Mouse (Mus musculus) layer of hippocampus, adult 2 months (tissue): ENCODE data around the gene Gli1. TPM values are rescaled to one million over a fixed set of nuclear protein-coding genes. Genes with fewer than 3 reads are reported as not detected.
"Not testable (repeated sequence)": the region's sequence is repeated elsewhere in the genome, so short reads cannot be mapped to it uniquely, and the experiment has no call there.

ENCODE experiments used
- DNase-seq, 2 experiments: peaks; one replicate each; pipeline ENCODE4 v3.0.0; 2022; ENCODE audit warnings: low spot score in 2 of 2
- H3K27ac ChIP-seq: fragments of 200-600 bp; 2 replicates; pipeline ENCODE4 v1.8.1; 2022
- H3K4me3 ChIP-seq: fragments of 200-600 bp; 2 replicates; pipeline ENCODE4 v1.8.1; 2022; ENCODE audit warnings: mild to moderate bottlenecking
- CTCF ChIP-seq: fragments of 200-600 bp; conservative IDR thresholded peaks from 2 replicates; pipeline ENCODE4 v1.8.1; 2022; ENCODE audit warnings: antibody characterized with exemption, mild to moderate bottlenecking, moderate library complexity
- total RNA-seq, 2 experiments: library from RNA; stranded (reverse); gene quantifications; 2 replicates each; pipeline ENCODE4 v1.2.3; 2021

Gli1 gene
- total RNA-seq, 2 experiments from 2014 or later = 2.5 to 3.1 TPM

DNA sequence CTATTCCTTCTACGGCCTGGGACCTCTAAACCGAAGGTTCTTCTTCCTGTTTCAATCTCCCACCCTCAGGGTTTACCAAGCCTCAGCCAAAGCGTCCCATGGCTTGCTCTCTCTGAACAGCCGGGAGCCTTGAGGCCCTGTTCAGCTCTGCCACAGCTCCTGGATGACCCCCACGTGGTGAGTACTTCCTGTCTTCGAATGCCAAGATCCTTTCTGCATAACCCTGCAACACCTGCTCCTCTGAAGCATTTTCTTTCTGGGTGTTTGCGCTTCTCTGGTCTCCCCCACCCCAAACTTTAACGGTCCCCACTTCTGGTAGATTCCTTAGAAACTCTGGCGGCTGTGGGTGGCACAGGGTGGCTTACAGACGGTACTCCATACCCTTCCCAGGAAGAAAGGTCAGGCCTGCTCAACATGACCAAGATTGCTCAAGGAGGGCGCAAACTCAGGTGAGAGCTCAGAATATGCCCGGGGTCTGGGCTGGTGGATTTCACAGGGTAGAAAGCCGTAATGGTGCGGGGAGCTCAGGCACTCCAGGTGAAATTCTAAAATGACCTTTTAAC is 16.2 kb downstream of the Gli1 start:
- Histone ChIP-seq H3K27ac (no peak overlapping the region), H3K4me3 (no peak overlapping the region)
- no peak for TF ChIP-seq CTCF
- no peak for DNase-seq

GRCm38 (mm10) chr10:127324495-127324894 is 17.3 kb downstream of the Gli1 start:
- TF ChIP-seq CTCF = peak; percentile 65
- no peak for DNase-seq
- H3K4me3 ChIP-seq = no peak overlapping the region
- H3K27ac ChIP-seq = no peak overlapping the region

- no peak for DNase-seq
- Histone ChIP-seq H3K27ac (no peak overlapping the region), H3K4me3 (no peak overlapping the region)
- no peak for TF ChIP-seq CTCF
Observed at GRCm38 (mm10) chr10:127323131-127323855, 18.5 kb downstream of the Gli1 start.

DNA sequence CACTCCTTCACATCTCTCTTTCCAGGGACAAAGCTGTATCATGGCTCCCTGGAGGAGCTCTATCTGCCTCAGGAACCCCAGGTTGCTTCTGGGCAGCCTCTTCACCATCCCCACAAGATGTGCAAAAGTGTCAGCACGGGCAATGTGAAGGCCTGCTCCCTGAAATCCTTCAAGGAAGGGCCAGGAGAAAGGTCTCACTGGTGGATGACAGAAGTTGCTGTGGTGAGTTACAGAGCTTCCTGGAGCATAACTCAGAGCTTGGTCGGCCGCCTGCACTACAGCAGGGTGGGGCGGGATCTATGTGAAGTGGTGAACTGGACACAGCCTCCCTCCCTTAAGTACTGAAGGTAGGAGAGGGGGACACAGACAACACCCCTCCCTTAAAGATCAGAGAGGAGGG is 19.1 kb downstream of the Gli1 start:
- DNase-seq = no peak
- Histone ChIP-seq H3K27ac (no peak overlapping the region), H3K4me3 (no peak overlapping the region)
- TF ChIP-seq CTCF = no peak

DNA sequence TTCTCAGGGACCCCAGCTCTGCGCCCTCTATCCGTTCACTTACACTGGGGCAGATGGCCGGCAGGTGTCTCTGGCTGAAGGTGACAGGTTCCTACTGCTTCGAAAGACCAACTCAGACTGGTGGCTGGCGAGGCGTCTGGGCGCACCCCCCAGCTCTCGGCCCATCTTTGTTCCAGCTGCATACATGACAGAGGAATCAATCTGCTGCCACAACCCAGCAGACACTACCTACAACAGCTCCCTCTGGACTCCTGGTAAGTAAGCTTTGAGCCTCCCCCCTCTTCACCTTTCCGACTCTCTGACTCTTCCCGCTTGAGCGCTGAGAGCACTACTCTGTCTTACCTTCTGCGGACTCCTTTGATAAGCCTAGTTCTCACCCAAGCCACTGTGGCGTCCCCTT is 19.6 kb downstream of the Gli1 start:
- Histone ChIP-seq H3K4me3 (no peak overlapping the region), H3K27ac (no peak overlapping the region)
- TF ChIP-seq CTCF = no peak
- DNase-seq = no peak

DNA sequence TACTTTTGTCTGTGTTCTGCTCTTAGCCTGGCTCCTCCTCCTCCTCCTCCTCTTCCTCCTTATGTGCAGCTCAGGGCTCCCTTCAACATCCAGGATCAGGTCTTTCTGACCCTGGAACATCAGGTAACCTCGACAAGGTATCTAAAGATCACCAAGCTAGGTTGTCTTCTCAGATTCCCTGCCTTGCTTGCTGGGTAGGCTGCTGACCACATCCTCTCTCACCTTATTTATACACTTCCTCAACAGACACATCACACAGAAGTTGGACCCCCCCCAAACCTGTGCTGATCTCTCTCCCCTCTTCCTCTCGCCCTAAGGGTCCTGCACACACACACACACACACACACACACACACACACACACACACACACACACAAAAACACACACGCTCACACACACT is 20.2 kb downstream of the Gli1 start, which contains the start of gene Arhgap9:
Gene Arhgap9 (plus strand): TSS at position 344 of the 400 bp plus-strand sequence.
- Histone ChIP-seq H3K4me3 (no peak within 1 kb of the TSS), H3K27ac (no peak within 1 kb of the TSS)
- no peak for TF ChIP-seq CTCF
- no peak for DNase-seq

GRCm38 (mm10) chr10:127319969-127320368 is 21.8 kb downstream of the Gli1 start:
- H3K27ac ChIP-seq = no peak overlapping the region
- no peak for DNase-seq
- no peak for TF ChIP-seq CTCF
- H3K4me3 ChIP-seq = no peak overlapping the region

- no peak for TF ChIP-seq CTCF
- H3K27ac ChIP-seq = no peak overlapping the region
- no peak for DNase-seq
- H3K4me3 ChIP-seq = no peak overlapping the region
Observed at GRCm38 (mm10) chr10:127318009-127318408, 23.8 kb downstream of the Gli1 start.

- DNase-seq = no peak
- Histone ChIP-seq H3K4me3 (no peak overlapping the region), H3K27ac (no peak overlapping the region)
- no peak for TF ChIP-seq CTCF
Observed at GRCm38 (mm10) chr10:127317277-127317676, 24.5 kb downstream of the Gli1 start.

DNA sequence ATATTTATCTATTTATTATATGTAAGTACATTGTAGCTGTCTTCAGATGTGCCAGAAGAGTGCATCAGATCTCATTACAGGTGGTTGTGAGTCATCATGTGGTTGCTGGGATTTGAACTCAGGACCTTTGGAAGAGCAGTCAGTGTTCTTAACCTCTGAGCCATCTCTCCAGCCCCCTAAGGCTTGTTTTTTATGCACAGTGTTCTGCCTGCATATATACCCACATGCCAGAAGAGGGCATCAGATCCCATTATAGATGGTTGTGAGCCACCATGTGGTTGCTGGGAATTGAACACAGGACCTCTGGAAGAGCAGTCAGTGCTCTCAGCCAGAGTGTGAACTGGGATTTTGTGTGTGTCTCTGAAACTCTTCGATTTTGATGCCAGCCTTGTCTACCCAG is 26.8 kb downstream of the Gli1 start:
- TF ChIP-seq CTCF = peak; percentile 22
- not testable (repeated sequence) for DNase-seq, H3K27ac ChIP-seq, H3K4me3 ChIP-seq

DNA sequence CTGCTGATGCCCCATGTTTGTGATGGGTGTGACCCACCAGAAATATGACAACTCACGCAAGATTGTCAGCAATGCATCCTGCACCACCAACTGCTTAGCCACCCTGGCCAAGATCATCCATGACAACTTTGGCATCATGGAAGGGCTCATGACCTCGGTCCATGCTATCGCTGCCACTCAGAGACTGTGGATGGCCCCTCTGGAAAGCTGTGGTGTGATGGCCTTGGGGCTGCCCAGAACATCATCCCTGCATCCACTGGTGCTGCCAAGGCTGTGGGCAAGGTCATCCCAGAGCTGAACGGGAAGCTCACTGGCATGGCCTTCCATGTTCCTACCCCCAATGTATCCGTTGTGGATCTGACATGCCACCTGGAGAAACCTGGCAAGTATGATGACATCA is 28.3 kb downstream of the Gli1 start:
- not testable (repeated sequence) for H3K4me3 ChIP-seq, DNase-seq, H3K27ac ChIP-seq

DNA sequence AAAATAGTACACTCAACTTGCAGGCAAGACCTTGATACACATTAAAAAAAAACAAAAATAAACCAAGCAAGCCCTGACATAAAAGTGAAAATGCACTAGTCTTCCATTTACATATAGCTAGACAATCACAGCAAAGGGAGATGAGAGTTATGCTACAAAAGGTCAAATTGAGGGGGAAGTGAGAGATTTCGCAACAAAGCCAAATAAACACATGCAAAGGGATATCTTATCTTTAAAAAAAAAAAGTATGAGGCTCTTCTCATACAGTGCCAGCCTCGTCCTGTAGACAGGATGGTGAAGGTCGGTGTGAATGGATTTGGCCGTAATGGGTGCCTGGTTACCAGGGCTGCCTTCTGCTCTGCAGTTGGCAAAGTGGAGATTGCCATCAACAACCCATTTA is 28.9 kb downstream of the Gli1 start:
- H3K4me3 ChIP-seq = no peak overlapping the region
- no peak for DNase-seq
- no peak for TF ChIP-seq CTCF
- no peak overlapping the region for H3K27ac ChIP-seq

GRCm38 (mm10) chr10:127312356-127312676 is 29.5 kb downstream of the Gli1 start:
- Histone ChIP-seq H3K27ac (peak overlapping the region; percentile 78), H3K4me3 (peak overlapping the region; percentile 90)
- TF ChIP-seq CTCF = peak; percentile 97
- peak; percentile 80 to 81 for DNase-seq
